Mouse (Mus musculus) ES-E14 (cell line): ENCODE measurements around the gene Mrpl47. TPM values are rescaled to one million over a fixed set of nuclear protein-coding genes. Genes with fewer than 3 reads are reported as not detected.
A peak's percentile ranks its signal among the peaks of the same experiment; 100 is the strongest.
"Not testable (repeated sequence)": the region's sequence is repeated elsewhere in the genome, so short reads cannot be mapped to it uniquely, and the experiment has no call there.

Experiments
- DNase-seq: peaks from one replicate; pipeline ENCODE4 v3.0.0-alpha.2; 2013; ENCODE audit warnings: low read depth, low spot score
- H3K27ac ChIP-seq: 2 replicates; pipeline ENCODE4 v1.5.1; 2012; ENCODE audit warnings: low read depth, mild to moderate bottlenecking, low read length, moderate library complexity, mixed read lengths; ENCODE audit not compliant: poor library complexity, insufficient read depth, severe bottlenecking
- H3K36me3 ChIP-seq: 2 replicates; pipeline ENCODE4 v1.6.1; 2012; ENCODE audit warnings: mild to moderate bottlenecking, low read length, moderate library complexity, mixed read lengths; ENCODE audit not compliant: control insufficient read depth, poor library complexity, insufficient read depth, severe bottlenecking
- H3K4me1 ChIP-seq, 2 experiments: fragments of 150-350 bp in 1 of 2; sonication (generic) in 1 of 2; 2 replicates each; pipeline ENCODE4 v1.6.1; 2012; ENCODE audit warnings: low read length in 2 of 2, mild to moderate bottlenecking in 1 of 2, mixed read lengths in 1 of 2; ENCODE audit not compliant: control insufficient read depth in 2 of 2, insufficient read depth in 2 of 2, poor library complexity in 1 of 2
- H3K4me3 ChIP-seq, 2 experiments: fragments of 150-350 bp in 1 of 2; sonication (generic) in 1 of 2; 2 replicates each; pipeline ENCODE4 v1.5.1; 2012; ENCODE audit warnings: low read length in 2 of 2, low read depth in 1 of 2, mild to moderate bottlenecking in 1 of 2, mixed read lengths in 1 of 2; ENCODE audit not compliant: insufficient read depth in 1 of 2, poor library complexity in 1 of 2, severe bottlenecking in 1 of 2
- H3K9ac ChIP-seq: 2 replicates; pipeline ENCODE4 v1.6.1; 2012; ENCODE audit warnings: low read depth, mild to moderate bottlenecking, low read length, mixed read lengths; ENCODE audit not compliant: poor library complexity, insufficient read depth, severe bottlenecking
- H3K9me3 ChIP-seq: fragments of 150-350 bp; sonication (generic); 2 replicates; pipeline ENCODE4 v1.6.1; 2012; ENCODE audit warnings: low read depth, mild to moderate bottlenecking, low read length; ENCODE audit not compliant: control insufficient read depth, insufficient read depth
- CHD2 ChIP-seq: IDR thresholded peaks from 2 replicates; pipeline ENCODE4 v1.6.1; 2014; ENCODE audit warnings: mild to moderate bottlenecking, low read depth, low read length, inconsistent platforms
- HCFC1 ChIP-seq: IDR thresholded peaks from 2 replicates; pipeline ENCODE4 v1.6.1; 2012; ENCODE audit warnings: low read length, inconsistent platforms, borderline replicate concordance; ENCODE audit not compliant: insufficient read depth
- MAFK ChIP-seq: IDR thresholded peaks from 2 replicates; pipeline ENCODE4 v1.6.1; 2014; ENCODE audit warnings: mild to moderate bottlenecking, low read depth, low read length, inconsistent platforms; ENCODE audit not compliant: insufficient read depth
- ZC3H11A ChIP-seq: IDR thresholded peaks from 2 replicates; pipeline ENCODE4 v1.6.1; 2012; ENCODE audit warnings: low read depth, mild to moderate bottlenecking, inconsistent platforms, low read length, borderline replicate concordance
- ZNF384 ChIP-seq: IDR thresholded peaks from 2 replicates; pipeline ENCODE4 v1.6.1; 2012; ENCODE audit warnings: low read depth, low read length, inconsistent platforms
- in situ Hi-C, 2 experiments: fragments of 600-800 bp; cut with MboI; formaldehyde crosslinking; loops; one replicate each; pipeline ENCODE4 v1.15.1; 2025; ENCODE audit warnings: low sequenced_read_pairs in 2 of 2, inconsistent platforms in 1 of 2; ENCODE audit not compliant: unreplicated experiment in 2 of 2
- total RNA-seq: library from RNA; depleted of rRNA; stranded (reverse); fragments of 300-350 nt; gene quantifications from 2 replicates; pipeline ENCODE4 v1.2.3, GENCODE M21; 2012

Mrpl47 gene
- total RNA-seq, 1 experiment = 40.3 TPM

DNA sequence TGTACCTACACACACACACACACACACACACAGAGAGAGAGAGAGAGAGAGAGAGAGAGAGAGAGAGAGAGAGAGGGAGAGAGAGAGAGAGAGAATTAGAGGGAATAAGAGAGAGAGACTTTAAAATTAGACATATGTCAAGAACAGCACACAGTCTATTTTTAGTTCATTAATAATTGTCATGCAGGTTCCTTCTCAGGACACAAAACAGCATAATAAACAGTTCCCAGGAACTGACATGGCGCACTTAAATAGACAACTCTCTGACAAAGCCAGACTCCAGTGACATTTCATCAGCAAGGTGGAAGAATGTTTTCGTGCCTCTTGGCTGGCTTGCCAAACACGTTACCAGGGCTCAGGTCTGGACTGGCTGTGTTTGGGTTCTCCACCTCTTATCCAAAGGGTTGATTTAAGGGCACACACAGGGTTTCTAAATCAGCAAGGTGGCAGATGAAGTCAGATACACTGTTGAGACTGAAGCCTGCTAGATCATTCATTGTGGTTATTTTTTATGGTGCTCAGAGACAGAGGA, 17.0 kb upstream of the Mrpl47 start:
- H3K27ac ChIP-seq = no peak overlapping the region
- peaks cover 5 to 13% of the 10 kb centered on the region in 2 experiments; a peak in 3 of 4 replicates for H3K4me1 ChIP-seq
- no peak for DNase-seq
- no peak for TF ChIP-seq ZNF384
- no peak for TF ChIP-seq HCFC1
- no peak for TF ChIP-seq CHD2
- TF ChIP-seq MAFK = no peak
- TF ChIP-seq ZC3H11A = no peak
- H3K4me3 ChIP-seq = no peak overlapping the region
- H3K9ac ChIP-seq = no peak overlapping the region
- no peaks in the 10 kb centered on the region for H3K9me3 ChIP-seq
- in situ Hi-C loops = no loop called here
- peaks cover 25% of the 10 kb centered on the region for H3K36me3 ChIP-seq

DNA sequence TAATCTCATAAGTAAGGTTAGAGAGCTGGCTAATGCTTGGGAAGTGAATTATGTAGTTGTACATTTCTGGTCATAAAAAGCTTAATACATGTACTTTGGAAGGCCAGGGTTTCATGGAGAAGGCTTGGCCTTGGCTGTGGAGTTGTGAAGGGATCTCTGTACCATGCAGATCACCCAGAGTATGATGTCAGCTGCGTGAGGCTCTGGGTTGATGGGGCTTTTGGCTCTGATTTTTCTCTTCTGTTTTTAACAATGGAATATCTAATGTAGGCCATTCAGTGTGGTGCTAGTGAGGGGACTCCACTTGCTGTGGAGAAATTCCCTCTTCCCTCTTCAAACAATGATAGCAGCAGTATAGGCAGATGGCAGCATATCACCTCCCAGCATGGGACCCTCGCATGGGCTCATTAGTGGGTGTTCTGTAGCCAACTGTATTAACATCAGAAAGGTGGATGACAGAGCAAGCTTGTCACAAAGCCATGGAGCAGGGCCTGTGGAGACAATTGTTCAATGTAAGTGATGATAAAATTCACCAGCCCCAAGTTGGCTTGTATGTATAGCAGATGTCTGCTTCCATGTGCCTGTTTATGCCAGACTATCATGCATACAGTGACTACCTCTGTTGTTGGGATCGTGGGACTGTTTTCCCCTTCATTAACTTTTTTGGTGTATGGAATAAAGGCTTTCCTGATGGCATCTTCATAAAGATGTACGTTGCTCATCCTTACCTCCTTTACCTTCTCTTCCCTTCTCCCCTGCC, 12.6 kb upstream of the Mrpl47 start:
- Histone ChIP-seq H3K9me3 (no peaks in the 10 kb centered on the region), H3K9ac (no peak overlapping the region), H3K4me1 (peaks cover 6 to 10% of the 10 kb centered on the region in 2 experiments; a peak in 2 of 4 replicates), H3K4me3 (no peak overlapping the region), H3K27ac (no peak overlapping the region), H3K36me3 (peaks cover 44% of the 10 kb centered on the region)
- no peak for TF ChIP-seq ZC3H11A
- peak; percentile 55; the same call in 1 of the 2 replicates for TF ChIP-seq MAFK
- no peak for DNase-seq
- in situ Hi-C loops = no loop called here

DNA sequence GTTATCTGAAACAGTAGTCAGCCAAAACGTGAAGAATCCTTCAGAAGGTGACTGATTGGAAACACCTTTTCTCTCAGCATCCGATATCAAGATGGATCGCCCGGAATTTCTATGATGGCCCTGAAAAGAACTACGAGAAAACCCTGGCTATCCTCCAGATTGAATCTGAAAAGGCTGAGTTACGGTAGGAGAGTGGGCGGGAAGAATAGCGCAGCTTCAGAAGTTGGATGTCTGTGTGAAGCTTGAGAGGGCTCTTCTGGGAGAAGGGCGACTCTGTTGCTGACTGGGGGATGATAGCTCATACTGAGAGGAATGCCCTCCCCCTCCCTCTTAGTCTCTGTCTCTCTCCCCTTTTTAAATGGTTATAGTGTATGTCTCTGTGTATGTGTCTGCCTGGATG, 11.0 kb upstream of the Mrpl47 start:
- in situ Hi-C loops = no loop called here
- no peaks in the 10 kb centered on the region for H3K9me3 ChIP-seq
- TF ChIP-seq ZC3H11A (no peak), HCFC1 (no peak), MAFK (no peak), ZNF384 (no peak), CHD2 (no peak)
- H3K9ac ChIP-seq = no peak overlapping the region; the same call in 1 of the 2 replicates
- H3K27ac ChIP-seq = no peak overlapping the region
- peaks cover 44% of the 10 kb centered on the region for H3K36me3 ChIP-seq
- no peak for DNase-seq
- H3K4me1 ChIP-seq = peaks cover 6 to 13% of the 10 kb centered on the region in 2 experiments; a peak in 2 of 4 replicates
- H3K4me3 ChIP-seq = no peak overlapping the region

DNA sequence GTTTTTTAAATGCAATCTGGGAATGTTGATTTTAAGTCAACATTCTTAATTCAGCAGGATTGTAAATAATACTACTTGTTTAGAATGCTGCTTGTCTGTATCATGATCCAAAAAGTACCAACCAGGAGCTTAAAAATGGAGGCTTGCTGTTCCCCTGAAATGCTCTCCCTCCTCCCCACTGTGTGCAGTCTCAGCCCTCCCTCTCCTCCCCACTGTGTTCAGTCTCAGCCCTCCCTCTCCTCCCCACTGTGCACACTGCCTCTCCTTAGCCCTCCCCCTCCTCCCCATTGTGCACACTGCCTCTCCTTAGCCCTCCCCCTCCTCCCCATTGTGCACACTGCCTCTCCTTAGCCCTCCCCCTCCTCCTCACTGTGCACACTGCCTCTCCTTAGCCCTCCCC, 8.0 kb upstream of the Mrpl47 start:
- H3K9me3 ChIP-seq, DNase-seq, in situ Hi-C loops, H3K9ac ChIP-seq, H3K4me3 ChIP-seq, H3K4me1 ChIP-seq: not testable (repeated sequence)
- Histone ChIP-seq H3K27ac (peak overlapping the region; percentile 57; the same call in 1 of the 2 replicates), H3K36me3 (peaks cover 26% of the 10 kb centered on the region)

DNA sequence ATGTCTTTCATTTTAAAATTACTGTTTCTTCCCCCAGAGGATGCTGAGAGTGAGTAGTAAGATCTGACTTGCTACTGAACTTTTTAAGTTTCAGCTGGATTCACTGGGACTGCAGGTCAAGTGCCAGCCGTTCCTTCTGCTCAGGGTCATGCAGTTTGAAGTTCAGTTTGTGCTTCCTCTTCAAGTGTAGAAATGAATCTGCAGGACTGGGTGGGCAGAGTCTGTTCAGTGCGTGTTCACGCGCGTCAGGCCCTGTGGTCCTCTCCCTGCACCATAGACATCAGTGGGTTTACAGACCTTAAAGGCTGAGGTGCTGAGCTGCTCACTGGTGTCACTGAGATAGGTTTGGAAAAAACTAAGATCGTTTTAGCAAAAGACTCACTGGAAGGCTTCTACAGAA, 7.6 kb upstream of the Mrpl47 start:
- DNase-seq = no peak

More for the DNA sequence above, 7.6 kb upstream of the Mrpl47 start:
- Histone ChIP-seq H3K36me3 (peaks cover 24% of the 10 kb centered on the region), H3K4me1 (peaks cover 4 to 6% of the 10 kb centered on the region in 2 experiments; a peak in 1 of 4 replicates), H3K27ac (peak overlapping the region; percentile 46; the same call in 1 of the 2 replicates), H3K4me3 (no peak overlapping the region), H3K9ac (no peak overlapping the region), H3K9me3 (no peaks in the 10 kb centered on the region)
- in situ Hi-C loops = no loop called here
- TF ChIP-seq HCFC1 (no peak), MAFK (no peak), CHD2 (no peak), ZC3H11A (no peak), ZNF384 (no peak)
